In the genomic region with DNA sequence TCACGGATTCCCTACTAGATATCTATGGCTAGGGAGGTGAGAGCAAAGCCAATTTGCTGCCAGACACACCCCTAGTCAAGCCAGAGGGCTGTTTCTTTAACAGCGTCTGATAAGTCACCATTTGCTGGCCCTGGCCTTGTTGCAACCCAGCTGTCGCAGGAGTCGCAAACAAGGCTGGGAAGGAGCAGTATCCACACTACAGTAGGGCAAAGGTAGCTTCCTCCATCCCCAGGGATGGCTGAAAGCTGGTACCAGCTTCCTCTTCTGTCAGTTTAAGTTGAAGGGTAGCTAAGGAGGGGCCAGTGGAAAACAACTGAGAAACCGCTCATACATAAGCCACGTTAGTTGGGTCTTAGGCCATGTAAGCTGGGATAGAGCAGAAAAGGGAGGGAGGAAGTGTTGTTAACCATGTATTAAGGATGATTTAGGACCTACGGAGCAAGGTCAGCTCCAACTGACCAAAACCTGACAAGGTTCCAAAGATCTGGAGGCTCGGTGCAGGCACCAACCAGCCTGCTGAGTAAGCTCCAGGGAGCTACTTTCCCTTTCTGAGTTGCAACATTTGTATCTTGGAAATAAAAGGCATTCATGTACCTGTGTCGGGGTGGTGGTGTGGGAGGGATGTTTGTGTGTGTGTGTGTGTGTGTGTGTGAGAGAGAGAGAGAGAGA, we compare ENCODE assay signal across 9 mouse cellular contexts. TPM values are rescaled to one million over a fixed set of nuclear protein-coding genes. Genes with fewer than 3 reads are reported as not detected.
DNase-seq lines count a peak whose midpoint lies in the region; ATAC-seq lines count a peak whose summit lies in the region.
"Had no signal": no experiment of that assay in that cellular context is flagged by ENCODE, and none has a peak within 500 bp of the region (broad histone marks: within the 10 kb centered on the region; RNA-seq: fewer than 3 reads in every experiment).

No protein-coding gene starts in this region.

- no peak overlapping the region for H3K4me3 ChIP-seq in liver, embryonic 11.5 days (ENCODE audit: low read depth, low read length)
- no peak overlapping the region for H3K4me3 ChIP-seq in midbrain, embryonic 10.5 days

- H3K9me3 ChIP-seq in liver, embryonic 11.5 days (ENCODE audit: control insufficient read depth, low read length): no peaks in the 10 kb centered on the region
- no peaks in the 10 kb centered on the region for H3K9me3 ChIP-seq in midbrain, embryonic 10.5 days (replicated peaks)

- H3K4me2 ChIP-seq in liver, embryonic 11.5 days: peak overlapping the region; percentile 28

- H3K27me3 ChIP-seq in liver, embryonic 11.5 days (replicated peaks; ENCODE audit: control insufficient read depth, insufficient read depth, low read length): no peaks in the 10 kb centered on the region
- no peaks in the 10 kb centered on the region for H3K27me3 ChIP-seq in midbrain, embryonic 10.5 days (ENCODE audit: low read depth, poor library complexity, severe bottlenecking)
- H3K27me3 ChIP-seq: Patski had no signal

- no peak overlapping the region for H3K9ac ChIP-seq in liver, embryonic 11.5 days (ENCODE audit: low read depth, low read length)

- no peaks in the 10 kb centered on the region for H3K36me3 ChIP-seq in liver, embryonic 11.5 days (ENCODE audit: control insufficient read depth, insufficient read depth, low read length)
- peaks cover 10% of the 10 kb centered on the region; the same call in 1 of the 2 replicates for H3K36me3 ChIP-seq in midbrain, embryonic 10.5 days

- ATAC-seq in liver, embryonic 11.5 days (replicated peaks; ENCODE audit: low FRiP score): no peak
- ATAC-seq in megakaryocyte progenitor cell, adult 5-6 weeks (replicated peaks; ENCODE audit: poor library complexity): 0 out of 2 replicates have a peak, but pooled peaks have one; percentile 8
- ATAC-seq: Patski had no signal

- no peak for DNase-seq in liver, embryonic 11.5 days (ENCODE audit: low spot score)
- DNase-seq in liver: no peak
- peak; percentile 78 for DNase-seq in adrenal gland, postnatal 14 days
- DNase-seq in heart, postnatal 4 days: peak; percentile 56
- DNase-seq in layer of hippocampus, postnatal 14 days (ENCODE audit: low spot score in 2 of 2): no peak
- DNase-seq in thymus, postnatal 25 days: no peak
- no peak for DNase-seq in midbrain, embryonic 10.5 days (ENCODE audit: low spot score)

- peaks cover 22% of the 10 kb centered on the region for H3K4me1 ChIP-seq in liver, embryonic 11.5 days (replicated peaks; ENCODE audit: control insufficient read depth, insufficient read depth, low read length)
- peaks cover 42% of the 10 kb centered on the region for H3K4me1 ChIP-seq in midbrain, embryonic 10.5 days

- WGBS in liver, embryonic 11.5 days: 25% methylated on average over 9 of the region's 9 CpGs
- 77% methylated on average over 9 of the region's 9 CpGs for WGBS in midbrain, embryonic 10.5 days

- no peak overlapping the region; the same call in 1 of the 2 replicates for H3K27ac ChIP-seq in liver, embryonic 11.5 days (ENCODE audit: low read depth, low read length)
- no peak overlapping the region for H3K27ac ChIP-seq in midbrain, embryonic 10.5 days (replicated peaks)

RNA-seq across cellular contexts. Expression of a gene that starts 7.8 kb away (rescaled TPM):
- 300 and 334 TPM in 2 replicates for polyA plus RNA-seq in liver, embryonic 11.5 days (2014; fragmentation: Nextera tagmentation; extraction: Ambion mirVana)
- 2,357 and 2,456 TPM in 2 replicates for total RNA-seq in adrenal gland, postnatal 14 days (2021)
- total RNA-seq in heart, postnatal 4 days (2021): 1,000 to 10,000 TPM; 1,405 to 1,430 TPM
- total RNA-seq in megakaryocyte progenitor cell, adult 5-6 weeks (2015): not detected in 2 replicates
- not detected in 2 replicates for total RNA-seq in megakaryocyte progenitor cell, adult 5-6 weeks (2017)
- total RNA-seq in layer of hippocampus, postnatal 14 days (2021): 100 to 1,000 TPM; 522 to 533 TPM
- 333 and 416 TPM in 2 replicates for polyA plus RNA-seq in midbrain, embryonic 10.5 days (2016; fragmentation: Nextera tagmentation; extraction: Ambion mirVana)

RNA-seq across cellular contexts. Expression of a gene that starts 45.9 kb away (rescaled TPM):
- polyA plus RNA-seq in liver, embryonic 11.5 days (2014; fragmentation: Nextera tagmentation; extraction: Ambion mirVana): 243 and 270 TPM in 2 replicates
- total RNA-seq in adrenal gland, postnatal 14 days (2021): 255 and 290 TPM in 2 replicates
- 100 to 1,000 TPM; 146 to 150 TPM for total RNA-seq in heart, postnatal 4 days (2021)
- 120 TPM in 2 replicates for total RNA-seq in megakaryocyte progenitor cell, adult 5-6 weeks (2015)
- total RNA-seq in megakaryocyte progenitor cell, adult 5-6 weeks (2017): 54.3 and 72.9 TPM in 2 replicates
- 100 to 1,000 TPM; 130 to 132 TPM for total RNA-seq in layer of hippocampus, postnatal 14 days (2021)
- polyA plus RNA-seq in midbrain, embryonic 10.5 days (2016; fragmentation: Nextera tagmentation; extraction: Ambion mirVana): 229 and 231 TPM in 2 replicates

RNA-seq across cellular contexts. Expression of a gene that starts 54.3 kb away (rescaled TPM):
- polyA plus RNA-seq in liver, embryonic 11.5 days (2014; fragmentation: Nextera tagmentation; extraction: Ambion mirVana): 204 and 223 TPM in 2 replicates
- 61.8 and 61.9 TPM in 2 replicates for total RNA-seq in adrenal gland, postnatal 14 days (2021)
- total RNA-seq in heart, postnatal 4 days (2021): 10 to 100 TPM; 62.6 to 62.9 TPM
- total RNA-seq in megakaryocyte progenitor cell, adult 5-6 weeks (2015): 79.3 and 85.5 TPM in 2 replicates
- total RNA-seq in megakaryocyte progenitor cell, adult 5-6 weeks (2017): 123 and 135 TPM in 2 replicates
- 10 to 100 TPM; 38.1 to 40.3 TPM for total RNA-seq in layer of hippocampus, postnatal 14 days (2021)
- polyA plus RNA-seq in midbrain, embryonic 10.5 days (2016; fragmentation: Nextera tagmentation; extraction: Ambion mirVana): 258 and 281 TPM in 2 replicates

Comparison
In these comparisons a context has a peak if more than half of its experiments do, and no peak if none do; other contexts are left out.
1. DNase-seq: peak in adrenal gland, postnatal 14 days (single experiment) and heart, postnatal 4 days (single experiment); none in liver, embryonic 11.5 days (single experiment), liver (single experiment), layer of hippocampus, postnatal 14 days (0 of 2), thymus, postnatal 25 days (single experiment) and midbrain, embryonic 10.5 days (single experiment).
2. RNA of a gene that starts 7.8 kb away (total RNA-seq): 2,357 to 2,456 TPM in adrenal gland, postnatal 14 days, 1,405 to 1,430 TPM in heart, postnatal 4 days and 522 to 533 TPM in layer of hippocampus, postnatal 14 days; not detected in megakaryocyte progenitor cell, adult 5-6 weeks; every median in the first group is over 100 times any median in the second.